Mouse (Mus musculus) kidney, embryonic 15.5 days (tissue): ENCODE data around the gene Bicral. TPM values are rescaled to one million over a fixed set of nuclear protein-coding genes. Genes with fewer than 3 reads are reported as not detected.

Experiments used
- ATAC-seq: fragments of 200-750 bp; cut with Nextera tagmentation; replicated peaks from 2 replicates; pipeline ENCODE4 v1.8.0; 2017; ENCODE audit warnings: moderate TSS enrichment; ENCODE audit not compliant: low FRiP score
- H3K27ac ChIP-seq: fragments of 300-500 bp; sonication (generic); 2 replicates; pipeline ENCODE4 v1.5.1; 2015; ENCODE audit warnings: mild to moderate bottlenecking, inconsistent platforms
- H3K27me3 ChIP-seq: fragments of 300-500 bp; sonication (generic); 2 replicates; pipeline ENCODE4 v1.6.1; 2015; ENCODE audit warnings: inconsistent platforms
- H3K36me3 ChIP-seq: fragments of 300-500 bp; sonication (generic); 2 replicates; pipeline ENCODE4 v1.6.1; 2015; ENCODE audit warnings: inconsistent platforms
- H3K4me1 ChIP-seq: fragments of 300-500 bp; sonication (generic); 2 replicates; pipeline ENCODE4 v1.6.1; 2015; ENCODE audit warnings: inconsistent platforms
- H3K4me2 ChIP-seq: fragments of 300-500 bp; sonication (generic); 2 replicates; pipeline ENCODE4 v1.6.1; 2015; ENCODE audit warnings: moderate library complexity, mild to moderate bottlenecking, inconsistent platforms
- H3K4me3 ChIP-seq: fragments of 300-500 bp; sonication (generic); replicated peaks from 2 replicates; pipeline ENCODE4 v1.5.1; 2015; ENCODE audit warnings: mild to moderate bottlenecking, inconsistent platforms
- H3K9ac ChIP-seq: fragments of 300-500 bp; sonication (generic); 2 replicates; pipeline ENCODE4 v1.6.1; 2015; ENCODE audit warnings: mild to moderate bottlenecking, inconsistent platforms
- H3K9me3 ChIP-seq: fragments of 300-500 bp; sonication (generic); replicated peaks from 2 replicates; pipeline ENCODE4 v1.6.1; 2016; ENCODE audit warnings: inconsistent platforms
- WGBS: fragments of 180-500 bp; shearing (Covaris S2); methylation state at CpG from one replicate; pipeline ENCODE4 v1.1.7; 2015; ENCODE audit warnings: mixed read lengths; 5-methylcytosine and 5-hydroxymethylcytosine counted together
- polyA plus RNA-seq: library from polyadenylated mRNA; unstranded; fragments of >200 nt; fragmentation: Nextera tagmentation; extraction: Ambion mirVana; gene quantifications from 2 replicates; pipeline ENCODE4 v1.2.1, GENCODE M21; 2015

Bicral gene
- polyA plus RNA-seq, 1 experiment from 2014 or later, result 4.2 TPM

- Histone ChIP-seq H3K4me2 (no peak overlapping the region), H3K4me1 (peaks cover 11% of the 10 kb centered on the region), H3K36me3 (no peaks in the 10 kb centered on the region), H3K27me3 (no peaks in the 10 kb centered on the region), H3K9ac (no peak overlapping the region), H3K4me3 (no peak overlapping the region), H3K9me3 (no peaks in the 10 kb centered on the region), H3K27ac (no peak overlapping the region)
- ATAC-seq, result no peak
- WGBS, result 30% methylated on average over 1 of the region's 1 CpGs
These were observed 12.6 kb upstream of the Bicral start for GRCm38 (mm10) chr17:46870913-46871312.

GRCm38 (mm10) chr17:46870204-46870798, 12.0 kb upstream of the Bicral start:
- Histone ChIP-seq H3K27me3 (no peaks in the 10 kb centered on the region), H3K9ac (no peak overlapping the region), H3K4me1 (peaks cover 11% of the 10 kb centered on the region), H3K36me3 (no peaks in the 10 kb centered on the region), H3K4me3 (no peak overlapping the region), H3K4me2 (no peak overlapping the region), H3K9me3 (no peaks in the 10 kb centered on the region), H3K27ac (no peak overlapping the region)
- ATAC-seq, result no peak
- WGBS, result 91% methylated on average over 5 of the region's 5 CpGs

GRCm38 (mm10) chr17:46866836-46867235, 8.6 kb upstream of the Bicral start:
- H3K27ac ChIP-seq, result no peak overlapping the region
- no peak overlapping the region for H3K9ac ChIP-seq
- no peaks in the 10 kb centered on the region for H3K36me3 ChIP-seq
- H3K9me3 ChIP-seq, result no peaks in the 10 kb centered on the region
- 88% methylated on average over 12 of the region's 12 CpGs for WGBS
- no peaks in the 10 kb centered on the region for H3K27me3 ChIP-seq
- H3K4me1 ChIP-seq, result peaks cover 9% of the 10 kb centered on the region
- no peak for ATAC-seq
- no peak overlapping the region for H3K4me2 ChIP-seq
- H3K4me3 ChIP-seq, result no peak overlapping the region

- no peaks in the 10 kb centered on the region for H3K36me3 ChIP-seq
- no peak overlapping the region for H3K9ac ChIP-seq
- peak overlapping the region; percentile 24; the same call in 1 of the 2 replicates for H3K4me2 ChIP-seq
- 0 out of 2 replicates have a peak overlapping the region, but pooled peaks have one; percentile 4 for H3K27ac ChIP-seq
- no peaks in the 10 kb centered on the region for H3K9me3 ChIP-seq
- H3K4me1 ChIP-seq, result peaks cover 12% of the 10 kb centered on the region
- no peaks in the 10 kb centered on the region for H3K27me3 ChIP-seq
- ATAC-seq, result no peak
- 41% methylated on average over 7 of the region's 7 CpGs for whole genome bisulfite sequencing
- no peak overlapping the region for H3K4me3 ChIP-seq
These were observed 6.4 kb upstream of the Bicral start for GRCm38 (mm10) chr17:46864566-46865195.

- H3K36me3 ChIP-seq, result no peaks in the 10 kb centered on the region
- 85% methylated on average over 4 of the region's 4 CpGs for WGBS
- H3K9me3 ChIP-seq, result no peaks in the 10 kb centered on the region
- no peak for ATAC-seq
- H3K4me2 ChIP-seq, result no peak overlapping the region
- H3K27me3 ChIP-seq, result no peaks in the 10 kb centered on the region
- H3K4me1 ChIP-seq, result peaks cover 26% of the 10 kb centered on the region
- no peak overlapping the region for H3K4me3 ChIP-seq
- no peak overlapping the region for H3K9ac ChIP-seq
- H3K27ac ChIP-seq, result no peak overlapping the region
These were observed 1.8 kb upstream of the Bicral start for GRCm38 (mm10) chr17:46860120-46860519.

GRCm38 (mm10) chr17:46858749-46859444, 615 bp upstream of the Bicral start:
- peak overlapping the region; percentile 91 for H3K4me3 ChIP-seq
- peaks cover 29% of the 10 kb centered on the region for H3K4me1 ChIP-seq
- 16% methylated on average over 9 of the region's 9 CpGs for WGBS
- no peak for ATAC-seq
- peak overlapping the region; percentile 67 for H3K4me2 ChIP-seq
- H3K36me3 ChIP-seq, result no peaks in the 10 kb centered on the region
- no peaks in the 10 kb centered on the region for H3K9me3 ChIP-seq
- no peaks in the 10 kb centered on the region for H3K27me3 ChIP-seq
- H3K9ac ChIP-seq, result peak overlapping the region; percentile 100
- peak overlapping the region; percentile 100 for H3K27ac ChIP-seq

- ATAC-seq, result peak; percentile 68
- no peaks in the 10 kb centered on the region for H3K9me3 ChIP-seq
- H3K27ac ChIP-seq, result peak overlapping the region; percentile 100
- peak overlapping the region; percentile 100 for H3K9ac ChIP-seq
- no peaks in the 10 kb centered on the region for H3K36me3 ChIP-seq
- H3K4me3 ChIP-seq, result peak overlapping the region; percentile 91
- 0% methylated on average over 45 of the region's 52 CpGs for WGBS
- peaks cover 43% of the 10 kb centered on the region for H3K4me1 ChIP-seq
- no peaks in the 10 kb centered on the region for H3K27me3 ChIP-seq
- H3K4me2 ChIP-seq, result peak overlapping the region; percentile 67
These were observed 850 bp downstream of the Bicral start for GRCm38 (mm10) chr17:46857361-46857902.

- under 1% methylated on average over 87 of the region's 87 CpGs for WGBS
- H3K36me3 ChIP-seq, result no peaks in the 10 kb centered on the region
- peak overlapping the region; percentile 67 for H3K4me2 ChIP-seq
- no peaks in the 10 kb centered on the region for H3K9me3 ChIP-seq
- peak; percentile 19; the same call in 1 of the 2 replicates for ATAC-seq
- peaks cover 44% of the 10 kb centered on the region for H3K4me1 ChIP-seq
- no peaks in the 10 kb centered on the region for H3K27me3 ChIP-seq
- peak overlapping the region; percentile 91 for H3K4me3 ChIP-seq
- H3K27ac ChIP-seq, result peak overlapping the region; percentile 100
- peak overlapping the region; percentile 100 for H3K9ac ChIP-seq
These were observed 1.6 kb downstream of the Bicral start for GRCm38 (mm10) chr17:46856471-46857360.

- no peak for ATAC-seq
- WGBS, result 8% methylated on average over 4 of the region's 4 CpGs
These were observed 2.2 kb downstream of the Bicral start for GRCm38 (mm10) chr17:46856107-46856388.

GRCm38 (mm10) chr17:46855328-46856106, 2.8 kb downstream of the Bicral start:
- H3K9me3 ChIP-seq, result no peaks in the 10 kb centered on the region
- peak overlapping the region; percentile 91 for H3K4me3 ChIP-seq
- H3K4me1 ChIP-seq, result peaks cover 42% of the 10 kb centered on the region
- no peaks in the 10 kb centered on the region for H3K36me3 ChIP-seq
- no peaks in the 10 kb centered on the region for H3K27me3 ChIP-seq
- H3K27ac ChIP-seq, result peak overlapping the region; percentile 100
- peak overlapping the region; percentile 67 for H3K4me2 ChIP-seq
- no peak for ATAC-seq
- peak overlapping the region; percentile 100 for H3K9ac ChIP-seq
- WGBS, result 52% methylated on average over 15 of the region's 15 CpGs

More at GRCm38 (mm10) chr17:46856107-46856388, 2.2 kb downstream of the Bicral start:
- Histone ChIP-seq H3K9me3 (no peaks in the 10 kb centered on the region), H3K9ac (peak overlapping the region; percentile 100), H3K27me3 (no peaks in the 10 kb centered on the region), H3K27ac (peak overlapping the region; percentile 100), H3K4me3 (peak overlapping the region; percentile 91), H3K36me3 (no peaks in the 10 kb centered on the region), H3K4me2 (peak overlapping the region; percentile 67), H3K4me1 (peaks cover 44% of the 10 kb centered on the region)

GRCm38 (mm10) chr17:46854640-46855110, 3.6 kb downstream of the Bicral start:
- no peak overlapping the region for H3K9ac ChIP-seq
- H3K9me3 ChIP-seq, result no peaks in the 10 kb centered on the region
- no peaks in the 10 kb centered on the region for H3K36me3 ChIP-seq
- H3K4me3 ChIP-seq, result peak overlapping the region; percentile 91
- 61% methylated on average over 8 of the region's 8 CpGs for whole genome bisulfite sequencing
- no peaks in the 10 kb centered on the region for H3K27me3 ChIP-seq
- H3K4me2 ChIP-seq, result peak overlapping the region; percentile 67
- H3K4me1 ChIP-seq, result peaks cover 41% of the 10 kb centered on the region
- H3K27ac ChIP-seq, result peak overlapping the region; percentile 100
- no peak for ATAC-seq
